Mouse (Mus musculus): Measurements from ENCODE around the gene Rhbdd2. TPM values are rescaled to one million over a fixed set of nuclear protein-coding genes. Genes with fewer than 3 reads are reported as not detected.

Gene Rhbdd2
- polyA plus RNA-seq, 1 experiment = 0.35 TPM

- H3K4me1 ChIP-seq (ENCODE audit: control insufficient read depth) = peaks cover 5% of the 10 kb centered on the region
- no peaks in the 10 kb centered on the region for H3K9me3 ChIP-seq (ENCODE audit: control insufficient read depth, low read length)
- H3K36me3 ChIP-seq (ENCODE audit: control insufficient read depth) = no peaks in the 10 kb centered on the region
- H3K4me3 ChIP-seq (replicated peaks) = no peak overlapping the region
- H3K27me3 ChIP-seq (ENCODE audit: control insufficient read depth) = peaks cover 3% of the 10 kb centered on the region
- TF ChIP-seq GATA1 (IDR thresholded peaks at IDR 0.05; ENCODE audit: low read length) = no peak
- TF ChIP-seq TAL1 (IDR thresholded peaks at IDR 0.05; ENCODE audit: low read length) = no peak
These were observed 40.1 kb downstream of the Rhbdd2 start for GRCm38 (mm10) chr5:135672509-135672908.

- no peaks in the 10 kb centered on the region for H3K9me3 ChIP-seq (ENCODE audit: control insufficient read depth, low read length)
These were observed 40.6 kb downstream of the Rhbdd2 start for GRCm38 (mm10) chr5:135672980-135673379.

DNA sequence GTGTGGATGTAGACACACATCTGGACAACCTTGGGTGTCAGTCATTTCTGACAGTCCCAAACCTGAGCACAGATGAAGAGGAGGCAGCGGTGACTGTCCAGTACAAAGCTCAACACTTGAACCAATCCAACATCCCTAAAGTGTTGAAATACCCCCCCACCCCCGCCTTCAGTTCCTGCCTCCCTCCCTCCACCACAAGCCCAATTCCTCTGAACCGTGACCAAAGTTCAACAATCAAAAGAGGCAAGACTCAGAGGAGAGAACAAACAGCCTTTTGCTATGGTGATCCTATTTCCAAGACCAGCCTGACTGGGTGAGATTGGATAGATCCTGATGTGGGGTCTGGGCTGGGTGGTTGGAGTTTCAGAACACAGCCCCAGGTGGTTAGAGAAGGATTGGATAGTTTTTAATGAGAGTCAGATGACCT is 41.9 kb downstream of the Rhbdd2 start:
- no peak for TF ChIP-seq GATA1 (IDR thresholded peaks at IDR 0.05; ENCODE audit: low read length)
- TF ChIP-seq TAL1 (IDR thresholded peaks at IDR 0.05; ENCODE audit: low read length) = no peak

More at GRCm38 (mm10) chr5:135672980-135673379, 40.6 kb downstream of the Rhbdd2 start:
- Histone ChIP-seq H3K4me1 (ENCODE audit: control insufficient read depth) (peaks cover 5% of the 10 kb centered on the region), H3K36me3 (ENCODE audit: control insufficient read depth) (no peaks in the 10 kb centered on the region), H3K27me3 (ENCODE audit: control insufficient read depth) (peaks cover 3% of the 10 kb centered on the region), H3K4me3 (replicated peaks) (no peak overlapping the region)
- no peak for TF ChIP-seq TAL1 (IDR thresholded peaks at IDR 0.05; ENCODE audit: low read length)
- TF ChIP-seq GATA1 (IDR thresholded peaks at IDR 0.05; ENCODE audit: low read length) = no peak

GRCm38 (mm10) chr5:135674821-135675220 is 42.4 kb downstream of the Rhbdd2 start:
- Histone ChIP-seq H3K27me3 (ENCODE audit: control insufficient read depth) (peaks cover 3% of the 10 kb centered on the region), H3K9me3 (ENCODE audit: control insufficient read depth, low read length) (no peaks in the 10 kb centered on the region), H3K36me3 (ENCODE audit: control insufficient read depth) (no peaks in the 10 kb centered on the region), H3K4me1 (ENCODE audit: control insufficient read depth) (peaks cover 2% of the 10 kb centered on the region), H3K4me3 (replicated peaks) (no peak overlapping the region)
- TF ChIP-seq TAL1 (IDR thresholded peaks at IDR 0.05; ENCODE audit: low read length) (no peak), GATA1 (IDR thresholded peaks at IDR 0.05; ENCODE audit: low read length) (no peak)

More for the DNA sequence above, 41.9 kb downstream of the Rhbdd2 start:
- H3K27me3 ChIP-seq (ENCODE audit: control insufficient read depth) = peaks cover 3% of the 10 kb centered on the region
- no peaks in the 10 kb centered on the region for H3K9me3 ChIP-seq (ENCODE audit: control insufficient read depth, low read length)
- no peak overlapping the region for H3K4me3 ChIP-seq (replicated peaks)
- H3K36me3 ChIP-seq (ENCODE audit: control insufficient read depth) = no peaks in the 10 kb centered on the region
- peaks cover 5% of the 10 kb centered on the region for H3K4me1 ChIP-seq (ENCODE audit: control insufficient read depth)

DNA sequence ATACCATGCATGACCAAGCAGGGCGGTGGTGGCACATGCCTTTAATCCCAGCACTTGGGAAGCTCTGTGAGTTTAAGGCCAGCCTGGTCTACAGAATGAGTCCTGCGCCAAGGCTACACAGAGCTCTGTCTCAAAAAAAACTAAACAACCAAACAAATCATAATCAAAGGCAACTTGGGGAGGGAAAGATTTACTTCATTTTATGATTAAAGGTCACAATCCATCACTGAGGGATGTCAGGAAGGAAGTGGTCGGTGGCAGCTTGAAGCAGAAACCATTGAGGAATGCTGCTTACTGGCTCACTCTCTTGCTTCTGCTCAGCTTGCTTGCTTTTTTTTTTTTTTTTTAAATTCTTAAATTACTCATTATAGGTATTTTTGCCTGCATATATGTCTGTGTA is 44.3 kb downstream of the Rhbdd2 start:
- no peak overlapping the region for H3K4me3 ChIP-seq (replicated peaks)
- no peaks in the 10 kb centered on the region; the same call in 1 of the 2 replicates for H3K4me1 ChIP-seq (ENCODE audit: control insufficient read depth)
- H3K27me3 ChIP-seq (ENCODE audit: control insufficient read depth) = peaks cover 3% of the 10 kb centered on the region
- no peak for TF ChIP-seq GATA1 (IDR thresholded peaks at IDR 0.05; ENCODE audit: low read length)
- no peak for TF ChIP-seq TAL1 (IDR thresholded peaks at IDR 0.05; ENCODE audit: low read length)
- no peaks in the 10 kb centered on the region for H3K9me3 ChIP-seq (ENCODE audit: control insufficient read depth, low read length)
- no peaks in the 10 kb centered on the region for H3K36me3 ChIP-seq (ENCODE audit: control insufficient read depth)

GRCm38 (mm10) chr5:135677251-135677650 is 44.8 kb downstream of the Rhbdd2 start:
- Histone ChIP-seq H3K27me3 (ENCODE audit: control insufficient read depth) (peaks cover 3% of the 10 kb centered on the region), H3K4me3 (replicated peaks) (no peak overlapping the region), H3K9me3 (ENCODE audit: control insufficient read depth, low read length) (no peaks in the 10 kb centered on the region), H3K4me1 (ENCODE audit: control insufficient read depth) (no peaks in the 10 kb centered on the region; the same call in 1 of the 2 replicates), H3K36me3 (ENCODE audit: control insufficient read depth) (no peaks in the 10 kb centered on the region)
- TF ChIP-seq TAL1 (IDR thresholded peaks at IDR 0.05; ENCODE audit: low read length) = no peak
- no peak for TF ChIP-seq GATA1 (IDR thresholded peaks at IDR 0.05; ENCODE audit: low read length)

GRCm38 (mm10) chr5:135678481-135678880 is 46.1 kb downstream of the Rhbdd2 start:
- H3K36me3 ChIP-seq (ENCODE audit: control insufficient read depth) = no peaks in the 10 kb centered on the region
- no peak overlapping the region for H3K4me3 ChIP-seq (replicated peaks)
- peaks cover 3% of the 10 kb centered on the region for H3K27me3 ChIP-seq (ENCODE audit: control insufficient read depth)
- H3K9me3 ChIP-seq (ENCODE audit: control insufficient read depth, low read length) = no peaks in the 10 kb centered on the region
- no peaks in the 10 kb centered on the region; the same call in 1 of the 2 replicates for H3K4me1 ChIP-seq (ENCODE audit: control insufficient read depth)
- no peak for TF ChIP-seq GATA1 (IDR thresholded peaks at IDR 0.05; ENCODE audit: low read length)
- TF ChIP-seq TAL1 (IDR thresholded peaks at IDR 0.05; ENCODE audit: low read length) = no peak

DNA sequence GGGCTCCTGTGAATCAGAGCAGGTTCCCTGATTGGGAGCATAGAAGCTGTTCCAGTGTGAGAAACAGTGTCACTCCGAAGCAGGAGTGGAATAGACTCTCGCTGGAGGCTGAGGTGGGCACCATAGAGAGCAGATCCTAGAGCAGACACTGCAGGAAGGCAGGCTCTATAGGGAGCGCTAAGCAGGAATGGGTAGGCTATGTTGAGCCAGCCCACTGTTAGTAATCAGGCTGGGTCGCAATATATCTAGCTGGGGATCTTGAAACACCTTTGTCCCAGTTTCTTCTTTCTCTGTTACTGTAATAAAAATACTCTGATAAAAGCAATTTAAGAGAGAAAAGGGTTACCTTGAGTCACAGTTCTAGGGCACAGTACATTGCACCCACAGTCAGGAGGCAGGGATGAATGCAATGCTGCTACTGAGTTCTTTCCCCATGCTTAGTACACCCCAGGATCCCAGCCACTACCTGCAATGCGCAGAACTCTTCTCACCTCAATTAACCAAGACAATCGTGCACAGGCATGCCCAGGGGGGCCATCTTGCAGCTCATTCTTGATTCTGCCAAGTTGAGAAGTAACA is 48.6 kb downstream of the Rhbdd2 start:
- TF ChIP-seq GATA1 (IDR thresholded peaks at IDR 0.05; ENCODE audit: low read length) (no peak), TAL1 (IDR thresholded peaks at IDR 0.05; ENCODE audit: low read length) (no peak)
- peaks cover 1% of the 10 kb centered on the region for H3K4me1 ChIP-seq (ENCODE audit: control insufficient read depth)
- no peaks in the 10 kb centered on the region for H3K9me3 ChIP-seq (ENCODE audit: control insufficient read depth, low read length)
- H3K27me3 ChIP-seq (ENCODE audit: control insufficient read depth) = no peaks in the 10 kb centered on the region
- H3K36me3 ChIP-seq (ENCODE audit: control insufficient read depth) = no peaks in the 10 kb centered on the region
- H3K4me3 ChIP-seq (replicated peaks) = no peak overlapping the region

GRCm38 (mm10) chr5:135682009-135682408 is 49.6 kb downstream of the Rhbdd2 start:
- no peaks in the 10 kb centered on the region for H3K9me3 ChIP-seq (ENCODE audit: control insufficient read depth, low read length)
- no peaks in the 10 kb centered on the region for H3K27me3 ChIP-seq (ENCODE audit: control insufficient read depth)
- peaks cover 3% of the 10 kb centered on the region for H3K4me1 ChIP-seq (ENCODE audit: control insufficient read depth)
- H3K36me3 ChIP-seq (ENCODE audit: control insufficient read depth) = no peaks in the 10 kb centered on the region
- TF ChIP-seq TAL1 (IDR thresholded peaks at IDR 0.05; ENCODE audit: low read length) (no peak), GATA1 (IDR thresholded peaks at IDR 0.05; ENCODE audit: low read length) (no peak)
- no peak overlapping the region for H3K4me3 ChIP-seq (replicated peaks)

Data from erythroblast, embryonic 14.5 days (primary cell).